Mouse (Mus musculus): Measurements from ENCODE around the gene Tedc2.

DNA sequence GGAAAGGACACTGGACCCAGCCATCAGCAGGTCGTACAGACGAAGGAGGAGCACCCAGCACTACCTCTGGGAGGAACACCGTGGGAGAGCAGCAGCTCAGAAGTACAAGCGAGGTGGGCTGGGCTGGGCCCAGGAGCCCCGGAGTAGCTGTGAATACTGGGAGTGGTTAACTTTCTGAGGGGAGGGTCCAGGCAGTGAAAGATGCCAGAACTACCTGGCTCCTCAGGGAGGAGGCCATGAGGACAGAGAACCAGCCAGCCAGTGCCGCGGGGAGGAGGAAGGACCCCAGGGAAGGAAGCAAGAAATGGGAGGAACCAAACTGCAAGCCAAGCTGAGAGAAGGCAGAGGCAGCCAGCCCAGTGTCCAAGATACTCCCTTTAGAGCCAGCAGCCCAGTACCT lies 7.3 kb upstream of the Tedc2 start:
- TF ChIP-seq POLR2A (IDR thresholded peaks at IDR 0.05; ENCODE audit: extremely low read depth, insufficient read depth, low read length) (no peak), CTCF (IDR thresholded peaks at IDR 0.05; ENCODE audit: extremely low read depth, insufficient read depth, low read length) (no peak)

Data from cortical plate, adult 2 months (tissue).